Mouse (Mus musculus) splenic B cell, adult 2 months (primary cell): ENCODE results near the gene Celf6.

Source experiments
- DNase-seq: peaks from one replicate; pipeline ENCODE4 v3.0.0-alpha.2; 2011; ENCODE audit warnings: low read depth, low spot score
- H3K27me3 ChIP-seq: 2 replicates; pipeline ENCODE4 v1.6.1; 2012; ENCODE audit warnings: mild to moderate bottlenecking, low read length, moderate library complexity, mixed read lengths; ENCODE audit not compliant: control insufficient read depth, poor library complexity, insufficient read depth, severe bottlenecking
- H3K36me3 ChIP-seq: 2 replicates; pipeline ENCODE4 v1.6.1; 2012; ENCODE audit warnings: mild to moderate bottlenecking, low read length, moderate library complexity, mixed read lengths; ENCODE audit not compliant: control insufficient read depth, poor library complexity, insufficient read depth, severe bottlenecking

Gene Celf6

DNA sequence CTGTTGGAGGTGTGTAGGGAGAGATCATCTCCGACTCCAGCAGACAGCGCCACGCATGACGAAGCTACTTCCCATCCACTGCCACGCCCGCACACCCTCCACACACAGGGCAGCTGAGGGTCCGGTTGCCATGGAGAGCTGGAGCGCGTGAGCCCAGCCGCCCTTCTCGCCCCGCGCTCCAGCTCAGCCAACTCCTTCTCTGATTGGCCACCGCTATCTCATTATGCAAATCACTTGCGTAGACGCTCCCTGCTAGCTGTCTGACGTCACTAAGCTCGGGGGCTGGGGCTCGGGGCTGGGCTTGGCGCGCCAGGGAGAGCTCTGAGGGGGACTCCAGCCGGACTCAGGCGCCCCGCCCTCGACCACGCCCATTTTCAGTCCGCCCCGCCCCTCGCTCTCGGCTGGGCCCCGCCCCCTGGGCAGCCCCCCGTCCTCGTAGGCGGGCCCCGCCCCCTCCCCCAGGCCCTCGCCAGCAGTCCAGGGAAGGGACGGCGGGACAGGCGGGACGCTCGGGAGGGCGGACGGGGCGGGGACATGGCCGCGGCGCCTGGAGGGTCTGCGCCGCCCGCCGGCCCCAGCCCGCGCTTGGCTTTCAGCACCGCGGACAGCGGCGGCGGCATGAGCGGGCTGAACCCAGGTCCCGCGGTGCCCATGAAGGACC, at the start of gene Celf6:
Gene Celf6 (plus strand): TSS at position 74 of the 661 bp plus-strand sequence.
- no peaks in the 10 kb centered on the region for H3K36me3 ChIP-seq
- 0 out of 2 replicates have a peak, but pooled peaks cover 2% of the 10 kb centered on the region for H3K27me3 ChIP-seq
- DNase-seq: peak; percentile 70

GRCm38 (mm10) chr9:59528274-59528673, 49.4 kb upstream of the Celf6 start:
- H3K36me3 ChIP-seq: no peaks in the 10 kb centered on the region
- H3K27me3 ChIP-seq: no peaks in the 10 kb centered on the region
- DNase-seq: no peak

- H3K36me3 ChIP-seq: no peaks in the 10 kb centered on the region
- DNase-seq: no peak
- H3K27me3 ChIP-seq: no peaks in the 10 kb centered on the region
Measured at GRCm38 (mm10) chr9:59531645-59532044, 46.1 kb upstream of the Celf6 start.

DNA sequence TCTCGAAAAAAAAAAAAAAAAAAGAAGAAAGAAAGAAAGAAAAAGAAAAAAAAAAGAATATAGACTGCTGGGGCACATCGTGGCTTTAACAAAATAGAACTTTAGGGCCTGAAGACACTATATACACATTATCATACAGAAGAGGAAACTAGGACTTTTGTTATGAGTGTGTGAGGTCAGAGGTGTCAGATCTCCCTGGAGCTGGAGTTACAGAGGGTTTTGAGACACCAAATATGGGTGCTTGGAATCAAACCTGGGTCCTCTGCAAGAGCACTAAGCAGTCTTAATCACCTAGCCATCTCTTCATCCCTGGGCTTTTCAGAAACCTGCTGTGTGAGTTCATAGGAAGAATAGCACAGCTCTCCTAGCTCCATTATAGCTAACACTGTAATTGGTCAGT, 44.3 kb upstream of the Celf6 start:
- no peak for DNase-seq
- Histone ChIP-seq H3K36me3 (no peaks in the 10 kb centered on the region), H3K27me3 (no peaks in the 10 kb centered on the region)

- Histone ChIP-seq H3K27me3 (no peaks in the 10 kb centered on the region), H3K36me3 (no peaks in the 10 kb centered on the region)
- DNase-seq: no peak
Measured at GRCm38 (mm10) chr9:59533889-59534288, 43.8 kb upstream of the Celf6 start.

DNA sequence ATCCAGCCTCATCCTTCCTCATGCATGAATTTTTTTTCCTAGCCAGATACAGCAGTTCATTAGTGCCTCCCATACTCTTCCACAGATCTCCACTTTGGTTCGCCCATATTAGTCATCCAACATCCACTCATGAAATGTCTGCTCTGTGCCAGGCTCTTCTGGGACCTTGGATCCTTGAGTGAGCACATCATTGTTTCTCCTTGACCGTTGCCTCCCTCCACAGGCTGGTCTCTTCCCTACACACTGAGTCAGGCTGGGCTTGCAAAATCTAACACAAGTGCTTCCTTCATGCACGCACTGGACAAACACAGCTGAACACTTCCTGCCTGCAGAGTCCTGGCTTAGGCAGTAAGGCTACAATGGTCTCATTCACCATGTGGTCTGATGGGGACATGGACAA, 40.1 kb upstream of the Celf6 start:
- Histone ChIP-seq H3K36me3 (no peaks in the 10 kb centered on the region), H3K27me3 (no peaks in the 10 kb centered on the region)
- DNase-seq: no peak

- Histone ChIP-seq H3K36me3 (no peaks in the 10 kb centered on the region; the same call in 1 of the 2 replicates), H3K27me3 (no peaks in the 10 kb centered on the region)
- peak; percentile 89 for DNase-seq
Measured at GRCm38 (mm10) chr9:59539441-59540137, 38.1 kb upstream of the Celf6 start, which contains the start of the genes Hexa and Tmem202. Gene Hexa (plus strand): TSS chr9:59539540. Gene Tmem202 (minus strand): TSS chr9:59539847.

DNA sequence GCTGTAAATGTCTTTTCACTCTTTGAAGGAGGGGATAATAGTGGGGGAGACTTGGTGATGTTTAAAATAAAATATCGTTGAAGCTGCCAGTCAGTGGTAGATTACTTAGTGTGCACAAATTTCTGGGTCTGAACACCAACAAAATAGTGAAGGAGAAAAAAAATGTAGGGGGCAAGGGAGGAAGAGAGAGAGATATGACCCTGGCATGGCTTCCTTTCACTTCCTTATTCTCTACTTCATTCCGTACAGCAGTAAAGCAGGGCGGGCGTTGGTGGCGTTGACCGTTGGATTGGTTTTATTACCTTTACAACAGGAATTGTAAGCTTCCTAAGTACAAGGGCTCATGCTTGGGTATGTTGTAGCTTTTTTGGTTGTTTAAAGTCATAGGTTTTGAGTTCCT, 36.1 kb upstream of the Celf6 start:
- peak; percentile 55 for DNase-seq
- Histone ChIP-seq H3K27me3 (no peaks in the 10 kb centered on the region), H3K36me3 (no peaks in the 10 kb centered on the region; the same call in 1 of the 2 replicates)

GRCm38 (mm10) chr9:59542766-59543324, 34.9 kb upstream of the Celf6 start:
- DNase-seq: no peak
- no peaks in the 10 kb centered on the region for H3K27me3 ChIP-seq
- no peaks in the 10 kb centered on the region; the same call in 1 of the 2 replicates for H3K36me3 ChIP-seq

DNA sequence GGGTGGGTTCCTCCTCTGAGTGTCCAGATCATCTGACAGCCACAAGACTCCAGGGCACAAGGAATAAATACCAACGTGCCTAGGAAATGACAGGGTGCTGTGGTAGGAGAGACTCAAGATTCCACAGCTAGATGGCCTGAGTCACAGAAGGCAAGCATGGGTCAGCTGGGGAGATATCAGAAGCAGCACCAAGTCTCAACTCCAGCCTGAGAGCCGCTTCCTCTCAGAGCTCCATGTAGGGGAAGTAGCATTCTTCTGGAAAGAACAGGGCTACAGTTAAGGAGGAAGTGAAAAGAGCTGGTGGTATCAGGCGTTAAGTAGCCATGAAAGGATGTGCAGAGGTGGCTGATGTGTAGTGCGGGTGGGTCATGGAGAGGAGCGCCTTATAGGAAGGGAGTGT, 33.0 kb upstream of the Celf6 start:
- no peaks in the 10 kb centered on the region for H3K27me3 ChIP-seq
- DNase-seq: peak; percentile 67
- H3K36me3 ChIP-seq: no peaks in the 10 kb centered on the region; the same call in none of the 2 replicates

DNA sequence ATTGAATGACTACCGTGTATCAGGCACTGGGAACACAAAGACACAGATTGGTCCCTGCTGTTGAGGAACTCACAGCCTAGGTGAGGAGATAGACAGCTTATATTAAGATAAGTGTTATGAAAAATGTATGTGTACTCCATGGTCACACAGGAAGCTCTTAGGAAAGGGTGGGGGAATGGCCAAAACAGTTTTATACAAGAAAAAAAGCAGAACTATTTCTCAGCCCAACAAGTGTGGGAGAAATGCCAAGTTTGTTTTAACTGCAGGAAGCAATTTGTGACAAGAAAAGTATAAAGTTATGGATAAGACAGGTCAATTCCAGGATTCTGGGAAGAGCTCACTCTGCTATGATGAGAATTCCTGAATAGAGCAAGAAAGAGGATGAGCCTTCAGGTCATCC, 29.8 kb upstream of the Celf6 start:
- no peak for DNase-seq
- Histone ChIP-seq H3K27me3 (no peaks in the 10 kb centered on the region), H3K36me3 (no peaks in the 10 kb centered on the region; the same call in none of the 2 replicates)

DNA sequence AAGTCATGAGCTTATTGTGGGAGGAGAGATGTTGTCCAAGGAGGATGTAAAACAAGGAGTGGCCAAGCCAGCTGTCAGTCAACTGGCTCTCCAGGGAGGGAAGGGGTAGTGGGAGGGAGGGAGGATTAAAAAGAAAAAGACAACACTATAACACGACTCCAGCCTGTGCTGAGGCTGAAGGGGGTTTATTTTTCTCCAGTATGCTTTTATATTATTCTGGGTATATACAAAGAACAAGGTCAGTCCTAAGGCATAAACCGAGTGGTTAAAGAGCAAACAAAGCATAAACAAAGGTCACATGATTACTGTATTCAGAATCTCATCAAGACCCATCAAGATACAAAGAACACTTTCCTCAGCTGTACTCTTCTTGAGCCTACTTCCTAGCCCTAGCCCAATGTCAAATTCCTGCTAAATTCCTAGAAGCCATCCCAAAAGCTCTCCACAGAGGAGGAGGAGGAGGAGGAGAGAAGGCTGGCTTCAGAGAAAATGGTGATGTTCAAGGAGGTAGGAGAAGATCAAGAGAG, 28.7 kb upstream of the Celf6 start:
- DNase-seq: no peak
- H3K36me3 ChIP-seq: no peaks in the 10 kb centered on the region; the same call in none of the 2 replicates
- no peaks in the 10 kb centered on the region for H3K27me3 ChIP-seq

GRCm38 (mm10) chr9:59550077-59550476, 27.6 kb upstream of the Celf6 start:
- H3K36me3 ChIP-seq: no peaks in the 10 kb centered on the region; the same call in 1 of the 2 replicates
- no peaks in the 10 kb centered on the region for H3K27me3 ChIP-seq
- no peak for DNase-seq

DNA sequence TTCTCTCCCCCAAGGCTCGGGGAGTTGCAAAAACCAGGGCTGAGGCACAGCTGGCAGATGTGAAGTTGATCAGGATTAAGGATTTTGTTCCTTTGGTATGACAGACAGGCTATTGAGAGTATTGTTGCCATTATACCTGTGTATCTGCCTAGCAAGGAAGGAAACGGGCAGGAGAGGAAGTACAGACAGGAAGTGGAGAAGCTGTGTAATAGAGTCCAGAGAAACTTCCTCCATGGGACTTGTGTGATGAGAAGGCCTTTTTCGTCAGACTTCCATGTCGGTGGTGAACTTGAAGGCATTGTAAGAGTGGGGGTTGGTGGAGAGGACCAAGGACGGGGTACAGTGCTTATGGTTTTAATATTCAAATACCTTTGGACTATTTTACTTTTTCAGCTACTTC, 26.7 kb upstream of the Celf6 start:
- Histone ChIP-seq H3K36me3 (peaks cover 2% of the 10 kb centered on the region; the same call in 1 of the 2 replicates), H3K27me3 (no peaks in the 10 kb centered on the region)
- peak; percentile 31 for DNase-seq

DNA sequence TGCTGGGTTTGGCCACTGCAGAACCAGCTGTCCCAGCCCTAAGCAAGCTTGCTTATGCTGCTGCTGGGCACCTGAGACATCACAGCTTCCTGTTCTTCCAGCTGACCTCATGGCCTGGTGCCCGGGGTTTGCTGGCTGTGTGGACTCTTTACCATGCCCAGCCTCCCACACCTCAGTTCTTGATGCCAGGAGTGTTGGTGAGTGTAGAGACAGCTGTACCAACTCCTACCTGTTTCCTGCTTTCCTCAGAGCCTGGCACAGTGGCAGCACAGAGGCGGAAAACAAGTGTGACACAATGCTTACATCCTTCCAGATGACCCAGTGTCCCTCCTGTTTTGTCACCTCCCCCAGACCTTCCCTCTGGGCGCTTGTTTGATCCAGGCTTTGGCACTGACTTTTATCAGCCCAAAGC, 26.1 kb upstream of the Celf6 start:
- DNase-seq: no peak
- peaks cover 5% of the 10 kb centered on the region; the same call in 1 of the 2 replicates for H3K36me3 ChIP-seq
- no peaks in the 10 kb centered on the region for H3K27me3 ChIP-seq
